Mouse (Mus musculus) forebrain, embryonic 13.5 days (tissue): ENCODE measurements around the gene Rpl14. TPM values are rescaled to one million over a fixed set of nuclear protein-coding genes. Genes with fewer than 3 reads are reported as not detected.

Experiments used
- ATAC-seq: fragments of 200-750 bp; cut with Nextera tagmentation; 2 replicates; pipeline ENCODE4 v1.8.0; 2017
- H3K27ac ChIP-seq: fragments of 300-500 bp; sonication (generic); 2 replicates; pipeline ENCODE4 v1.5.1; 2015; ENCODE audit warnings: inconsistent platforms, mild to moderate bottlenecking, moderate library complexity
- H3K27me3 ChIP-seq: fragments of 300-500 bp; sonication (generic); 2 replicates; pipeline ENCODE4 v1.6.1; 2015; ENCODE audit warnings: mild to moderate bottlenecking, inconsistent platforms
- H3K36me3 ChIP-seq: fragments of 300-500 bp; sonication (generic); 2 replicates; pipeline ENCODE4 v1.6.1; 2015; ENCODE audit warnings: mild to moderate bottlenecking, inconsistent platforms; ENCODE audit not compliant: poor library complexity, severe bottlenecking
- H3K4me1 ChIP-seq: fragments of 300-500 bp; sonication (generic); 2 replicates; pipeline ENCODE4 v1.6.1; 2015; ENCODE audit warnings: inconsistent platforms
- H3K4me2 ChIP-seq: fragments of 300-500 bp; sonication (generic); 2 replicates; pipeline ENCODE4 v1.6.1; 2015; ENCODE audit warnings: inconsistent platforms, mild to moderate bottlenecking, moderate library complexity
- H3K4me3 ChIP-seq: fragments of 300-500 bp; sonication (generic); 2 replicates; pipeline ENCODE4 v1.5.1; 2015; ENCODE audit warnings: mild to moderate bottlenecking, inconsistent platforms
- H3K9ac ChIP-seq: fragments of 300-500 bp; sonication (generic); 2 replicates; pipeline ENCODE4 v1.6.1; 2015; ENCODE audit warnings: mild to moderate bottlenecking, inconsistent platforms
- H3K9me3 ChIP-seq: fragments of 300-500 bp; sonication (generic); replicated peaks from 2 replicates; pipeline ENCODE4 v1.6.1; 2016; ENCODE audit warnings: inconsistent platforms
- WGBS: fragments of 180-500 bp; shearing (Covaris S2); methylation state at CpG from one replicate; pipeline ENCODE4 v1.1.7; 2015; 5-methylcytosine and 5-hydroxymethylcytosine counted together
- polyA plus RNA-seq: library from polyadenylated mRNA; unstranded; fragments of >200 nt; fragmentation: Nextera tagmentation; extraction: Ambion mirVana; gene quantifications from 2 replicates; pipeline ENCODE4 v1.2.1, GENCODE M21; 2015

The Rpl14 gene
- polyA plus RNA-seq, 1 experiment from 2014 or later = 592 TPM

DNA sequence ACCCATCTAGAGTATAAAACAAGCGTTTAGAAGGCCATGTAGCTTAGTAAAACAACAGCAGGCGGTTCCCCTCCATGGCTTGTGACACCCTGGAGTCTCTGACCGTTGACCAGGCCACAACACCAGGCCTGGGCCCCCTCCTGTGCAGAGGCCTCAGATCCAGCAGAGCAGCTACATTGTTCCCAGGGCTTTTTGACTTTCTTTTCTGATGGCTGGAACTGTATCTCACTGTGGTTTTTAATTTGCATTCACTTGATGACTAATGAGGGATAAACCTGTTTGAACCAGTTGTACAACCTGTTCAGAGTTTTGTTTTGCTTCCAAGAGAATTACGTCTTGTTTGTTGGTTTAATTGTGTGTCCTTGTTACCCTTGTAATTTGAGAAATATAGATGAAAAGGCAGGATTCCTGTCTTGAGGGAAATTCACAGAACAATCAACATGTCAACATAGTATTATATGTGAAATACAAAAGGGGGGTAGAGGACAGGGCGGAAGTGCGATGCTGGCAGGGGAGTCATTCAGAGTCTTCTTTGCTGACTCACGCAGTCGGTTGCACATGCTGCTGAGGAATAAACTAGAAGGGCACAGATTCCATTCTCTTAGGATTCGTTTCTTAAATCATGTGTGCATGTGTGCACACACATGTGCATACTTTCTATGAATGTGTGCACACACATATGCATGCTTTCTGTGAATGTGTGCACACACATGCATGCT lies 22.3 kb downstream of the Rpl14 start:
- H3K27ac ChIP-seq = no peak overlapping the region
- H3K27me3 ChIP-seq = no peaks in the 10 kb centered on the region; the same call in 1 of the 2 replicates
- H3K4me1 ChIP-seq = peaks cover 29% of the 10 kb centered on the region
- H3K4me3 ChIP-seq = no peak overlapping the region
- no peaks in the 10 kb centered on the region for H3K9me3 ChIP-seq
- H3K4me2 ChIP-seq = no peak overlapping the region
- H3K9ac ChIP-seq = no peak overlapping the region; the same call in 1 of the 2 replicates
- no peak for ATAC-seq
- WGBS = 29% methylated on average over 9 of the region's 9 CpGs
- H3K36me3 ChIP-seq = no peaks in the 10 kb centered on the region

DNA sequence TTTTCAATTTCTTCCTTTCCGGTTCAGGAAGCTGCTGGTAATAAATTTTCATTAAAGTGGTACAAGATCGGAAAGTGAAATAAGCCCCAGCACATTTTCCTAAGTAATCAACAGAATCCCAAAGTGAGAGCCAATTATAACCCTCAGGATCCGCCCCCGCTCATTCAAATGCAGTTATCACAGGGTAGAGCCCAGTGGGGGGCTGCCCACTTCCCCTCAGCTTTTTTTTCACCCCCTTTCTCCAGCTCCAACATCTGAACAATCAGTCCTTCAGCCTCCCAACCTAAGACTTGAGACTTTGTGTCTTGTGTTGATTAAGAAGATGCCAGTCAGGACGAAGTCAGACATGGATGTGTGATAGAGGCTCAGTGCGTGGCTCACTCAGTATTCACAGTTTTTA lies 23.6 kb downstream of the Rpl14 start:
- H3K4me3 ChIP-seq = no peak overlapping the region
- no peak overlapping the region for H3K4me2 ChIP-seq
- WGBS = 20% methylated on average over 6 of the region's 6 CpGs
- no peak overlapping the region for H3K9ac ChIP-seq
- ATAC-seq = no peak
- peaks cover 29% of the 10 kb centered on the region for H3K4me1 ChIP-seq
- no peak overlapping the region for H3K27ac ChIP-seq
- H3K9me3 ChIP-seq = no peaks in the 10 kb centered on the region
- no peaks in the 10 kb centered on the region for H3K36me3 ChIP-seq
- no peaks in the 10 kb centered on the region; the same call in 1 of the 2 replicates for H3K27me3 ChIP-seq

DNA sequence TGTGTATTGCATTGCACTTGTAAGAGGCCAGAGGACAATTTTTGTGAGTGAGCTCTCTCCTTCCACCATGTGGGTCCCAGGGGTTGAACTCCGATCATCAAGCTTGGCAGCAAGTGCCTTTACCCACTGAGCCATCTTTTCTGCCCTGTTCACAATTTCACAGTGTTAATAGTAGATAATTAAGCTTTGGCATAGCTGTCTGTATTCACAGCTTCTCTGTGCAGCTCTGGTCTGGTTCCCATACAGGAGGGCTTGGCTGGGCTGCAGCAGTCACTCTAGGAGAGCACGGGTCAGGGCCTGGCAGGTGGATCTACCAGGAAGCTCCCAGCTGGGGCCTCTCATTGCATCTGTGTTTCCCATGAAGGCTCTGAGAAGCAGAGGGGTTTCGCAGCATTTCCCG lies 24.1 kb downstream of the Rpl14 start:
- no peak overlapping the region for H3K4me2 ChIP-seq
- no peak overlapping the region for H3K4me3 ChIP-seq
- no peak overlapping the region for H3K9ac ChIP-seq
- H3K9me3 ChIP-seq = no peaks in the 10 kb centered on the region
- peak overlapping the region; percentile 33; the same call in 1 of the 2 replicates for H3K27ac ChIP-seq
- ATAC-seq = peak; percentile 61; the same call in 1 of the 2 replicates
- H3K36me3 ChIP-seq = no peaks in the 10 kb centered on the region
- WGBS = 45% methylated on average over 4 of the region's 4 CpGs
- no peaks in the 10 kb centered on the region; the same call in 1 of the 2 replicates for H3K27me3 ChIP-seq
- H3K4me1 ChIP-seq = peaks cover 29% of the 10 kb centered on the region

DNA sequence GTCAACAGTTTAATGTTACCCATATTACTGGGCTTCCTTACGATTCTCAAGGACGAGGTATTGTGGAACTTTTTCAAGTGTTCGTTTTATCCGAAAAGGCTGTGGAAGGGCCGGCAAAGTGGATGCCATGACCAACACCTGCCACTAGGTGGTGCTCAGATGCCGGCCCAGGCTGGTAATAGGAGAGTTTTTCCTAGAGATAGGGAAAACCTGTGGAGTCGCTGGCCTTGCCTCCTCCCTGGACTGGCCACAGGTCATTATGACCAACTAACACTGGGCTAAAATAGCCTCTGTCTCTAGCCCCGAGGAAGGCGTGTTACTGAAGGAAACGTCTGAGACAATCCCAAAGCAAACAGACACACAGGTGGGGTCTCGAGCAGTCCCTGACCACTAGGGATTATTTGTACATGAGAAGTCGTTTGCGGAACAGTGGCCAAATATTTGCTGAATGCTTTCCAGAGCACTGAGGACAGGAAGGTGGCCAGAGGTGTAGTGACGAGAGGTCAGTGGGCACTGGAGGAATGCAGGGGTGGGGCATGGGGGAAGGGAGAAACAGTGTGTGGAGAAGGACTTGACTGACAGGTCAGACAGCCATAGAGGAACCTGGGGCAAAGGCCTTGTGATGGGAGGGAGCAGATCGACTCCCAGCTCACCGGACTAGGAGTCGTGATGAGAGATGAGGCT lies 30.4 kb downstream of the Rpl14 start:
- Histone ChIP-seq H3K4me3 (no peak overlapping the region), H3K4me2 (no peak overlapping the region), H3K27ac (no peak overlapping the region), H3K36me3 (no peaks in the 10 kb centered on the region), H3K9ac (no peak overlapping the region), H3K9me3 (no peaks in the 10 kb centered on the region), H3K27me3 (no peaks in the 10 kb centered on the region), H3K4me1 (peaks cover 19% of the 10 kb centered on the region)
- WGBS = 18% methylated on average over 17 of the region's 17 CpGs
- peak; percentile 34; the same call in 1 of the 2 replicates for ATAC-seq

DNA sequence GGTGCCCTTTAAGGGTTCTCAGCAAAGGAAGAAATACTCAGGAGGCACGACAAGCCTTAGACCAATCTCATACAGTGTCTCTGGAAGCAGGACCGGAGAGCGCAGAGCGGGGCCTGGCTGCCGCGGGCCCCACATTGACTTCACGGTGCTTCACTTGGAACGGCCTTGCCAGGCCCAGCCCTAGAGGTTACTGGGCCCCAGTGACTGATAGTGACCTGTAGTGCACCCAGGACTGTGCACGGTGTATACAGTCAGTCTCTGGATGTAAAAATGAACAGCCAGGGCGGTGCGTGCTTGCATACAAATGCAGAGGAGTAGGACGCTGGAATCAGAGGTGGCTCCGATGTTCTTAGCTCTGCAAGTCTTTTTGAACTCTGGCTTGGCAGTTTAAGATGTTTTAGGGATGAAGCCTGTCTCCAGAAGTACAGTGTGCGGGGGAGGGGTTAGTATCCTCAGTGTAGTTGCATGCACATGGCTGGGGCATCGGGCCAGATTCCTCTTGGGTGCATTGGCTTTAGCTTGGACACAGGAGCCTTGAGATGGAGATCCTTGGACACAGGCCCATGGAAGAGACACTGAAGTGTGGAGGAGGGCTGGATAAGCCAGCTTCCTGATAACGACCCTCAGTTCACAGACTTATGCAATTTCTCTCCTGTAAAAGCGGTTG lies 31.1 kb downstream of the Rpl14 start:
- H3K36me3 ChIP-seq = no peaks in the 10 kb centered on the region
- H3K27ac ChIP-seq = 0 out of 2 replicates have a peak overlapping the region, but pooled peaks have one; percentile 42
- H3K4me3 ChIP-seq = no peak overlapping the region
- ATAC-seq = peak; percentile 59
- H3K27me3 ChIP-seq = no peaks in the 10 kb centered on the region
- peak overlapping the region; percentile 46 for H3K4me2 ChIP-seq
- 0 out of 2 replicates have a peak overlapping the region, but pooled peaks have one; percentile 18 for H3K9ac ChIP-seq
- H3K9me3 ChIP-seq = no peaks in the 10 kb centered on the region; the same call in 1 of the 2 replicates
- 48% methylated on average over 17 of the region's 17 CpGs for WGBS
- H3K4me1 ChIP-seq = peaks cover 19% of the 10 kb centered on the region

DNA sequence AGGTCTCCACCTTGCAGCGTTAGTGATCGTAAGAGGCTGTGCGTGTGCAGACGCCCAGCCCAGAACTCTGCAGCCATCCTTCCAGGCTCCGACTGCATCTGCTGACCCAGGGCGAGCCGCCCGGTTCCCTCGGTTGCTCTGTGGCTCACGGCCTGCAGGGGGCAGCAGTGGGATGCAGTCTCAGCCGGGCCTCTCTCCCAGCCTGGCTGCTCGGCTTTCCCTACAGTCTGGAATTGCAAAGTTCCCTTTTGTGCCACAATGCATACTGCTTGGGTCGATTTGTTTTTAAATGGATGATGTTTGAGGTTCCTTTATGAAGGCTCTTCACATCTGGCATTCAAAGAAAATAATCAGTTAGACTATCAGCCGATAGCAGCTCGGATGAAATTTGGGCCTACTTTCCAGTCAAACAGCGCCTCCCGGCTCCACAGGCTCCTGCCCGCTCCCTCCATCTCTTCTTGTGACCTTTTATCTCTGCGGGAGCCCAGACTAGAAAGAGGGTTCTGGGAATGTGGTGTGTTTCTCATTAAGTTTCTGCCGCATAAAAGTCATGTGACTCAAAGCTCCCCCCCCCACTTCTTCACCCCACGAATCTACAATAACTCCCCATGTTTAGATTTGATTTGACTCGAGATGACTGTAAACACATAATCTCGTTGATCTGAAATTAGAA lies 31.7 kb downstream of the Rpl14 start:
- H3K36me3 ChIP-seq = no peaks in the 10 kb centered on the region
- H3K9me3 ChIP-seq = no peaks in the 10 kb centered on the region; the same call in 1 of the 2 replicates
- H3K4me1 ChIP-seq = peaks cover 19% of the 10 kb centered on the region
- peak overlapping the region; percentile 46 for H3K4me2 ChIP-seq
- H3K9ac ChIP-seq = peak overlapping the region; percentile 45; the same call in 1 of the 2 replicates
- H3K27me3 ChIP-seq = no peaks in the 10 kb centered on the region
- WGBS = 2% methylated on average over 23 of the region's 23 CpGs
- ATAC-seq = peak; percentile 92
- no peak overlapping the region; the same call in 1 of the 2 replicates for H3K4me3 ChIP-seq
- H3K27ac ChIP-seq = peak overlapping the region; percentile 42; the same call in 1 of the 2 replicates

DNA sequence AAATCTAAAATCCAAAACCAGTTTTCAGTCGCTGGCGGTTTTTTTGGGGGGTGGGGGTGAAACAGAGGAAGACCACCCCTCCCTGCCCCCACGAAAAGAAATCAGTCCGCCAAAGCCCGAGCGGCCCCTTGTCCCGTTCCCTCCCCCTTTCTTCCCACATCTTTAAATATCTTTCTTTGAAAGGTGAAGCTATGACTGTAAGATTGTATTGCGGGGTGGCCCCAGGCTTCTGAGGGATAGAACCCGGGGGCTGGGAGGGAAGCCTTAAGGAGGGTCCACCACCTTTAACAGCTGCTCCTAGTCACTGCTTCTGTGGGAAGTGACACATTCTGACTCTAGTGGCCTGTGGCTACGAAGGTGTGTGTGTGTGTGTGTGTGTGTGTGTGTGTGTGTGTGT lies 32.3 kb downstream of the Rpl14 start:
- H3K4me3 ChIP-seq = no peak overlapping the region; the same call in 1 of the 2 replicates
- peak overlapping the region; percentile 46 for H3K4me2 ChIP-seq
- H3K27ac ChIP-seq = no peak overlapping the region
- no peaks in the 10 kb centered on the region for H3K27me3 ChIP-seq
- H3K4me1 ChIP-seq = peaks cover 19% of the 10 kb centered on the region
- peak overlapping the region; percentile 45 for H3K9ac ChIP-seq
- ATAC-seq = no peak
- WGBS = 10% methylated on average over 10 of the region's 10 CpGs
- no peaks in the 10 kb centered on the region for H3K36me3 ChIP-seq
- H3K9me3 ChIP-seq = no peaks in the 10 kb centered on the region; the same call in 1 of the 2 replicates

DNA sequence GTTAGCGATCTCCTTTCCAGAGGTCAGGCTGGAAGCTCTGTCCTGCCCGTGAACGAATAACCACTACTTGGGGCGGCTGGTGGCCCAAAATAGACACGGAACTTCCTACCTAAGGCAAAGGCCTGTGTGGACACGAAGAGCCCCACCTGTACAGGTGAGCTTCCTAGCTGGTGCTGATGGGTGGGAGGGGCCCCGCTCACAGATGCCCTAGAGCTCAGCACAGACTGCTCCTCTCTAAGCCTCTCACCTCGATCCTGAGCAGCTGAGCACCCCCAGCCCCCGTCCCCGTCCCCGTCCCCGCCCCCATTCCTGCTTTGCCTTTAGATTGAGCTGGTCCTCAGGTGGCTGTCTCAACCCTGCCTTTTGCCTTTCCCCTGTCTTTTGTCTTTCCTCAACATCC lies 32.7 kb downstream of the Rpl14 start:
- no peak overlapping the region for H3K9ac ChIP-seq

DNA sequence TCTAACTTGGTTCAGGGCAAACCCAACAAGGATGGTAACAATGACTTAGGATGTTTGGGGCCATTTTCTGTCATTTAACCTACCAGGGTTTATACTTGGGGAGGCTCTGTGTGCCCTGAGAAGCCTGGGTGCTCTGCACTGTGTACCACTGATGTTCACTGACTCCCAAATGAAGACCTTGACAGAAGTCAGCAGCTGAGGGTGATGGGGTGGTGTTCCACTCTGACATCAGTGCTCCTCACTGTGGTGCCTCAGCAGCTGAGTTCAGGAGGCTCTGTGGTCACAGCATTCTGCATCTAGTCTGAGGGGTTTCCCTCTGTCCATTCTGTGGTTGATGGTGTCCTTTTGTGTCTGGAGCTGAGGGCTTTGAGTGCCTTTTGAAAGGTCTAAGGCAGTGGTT lies 39.8 kb downstream of the Rpl14 start:
- no peak overlapping the region for H3K27ac ChIP-seq
- H3K4me3 ChIP-seq = no peak overlapping the region
- ATAC-seq = no peak
- no peaks in the 10 kb centered on the region for H3K36me3 ChIP-seq
- no peak overlapping the region for H3K4me2 ChIP-seq
- H3K27me3 ChIP-seq = no peaks in the 10 kb centered on the region
- no peaks in the 10 kb centered on the region for H3K4me1 ChIP-seq
- H3K9ac ChIP-seq = no peak overlapping the region
- H3K9me3 ChIP-seq = no peaks in the 10 kb centered on the region; the same call in 1 of the 2 replicates

More for the DNA sequence above, 32.7 kb downstream of the Rpl14 start:
- no peaks in the 10 kb centered on the region for H3K27me3 ChIP-seq
- H3K36me3 ChIP-seq = no peaks in the 10 kb centered on the region
- no peak overlapping the region for H3K4me3 ChIP-seq
- no peak overlapping the region for H3K27ac ChIP-seq
- no peak for ATAC-seq
- H3K9me3 ChIP-seq = no peaks in the 10 kb centered on the region; the same call in 1 of the 2 replicates
- 36% methylated on average over 9 of the region's 12 CpGs for WGBS
- H3K4me2 ChIP-seq = no peak overlapping the region
- H3K4me1 ChIP-seq = peaks cover 19% of the 10 kb centered on the region

DNA sequence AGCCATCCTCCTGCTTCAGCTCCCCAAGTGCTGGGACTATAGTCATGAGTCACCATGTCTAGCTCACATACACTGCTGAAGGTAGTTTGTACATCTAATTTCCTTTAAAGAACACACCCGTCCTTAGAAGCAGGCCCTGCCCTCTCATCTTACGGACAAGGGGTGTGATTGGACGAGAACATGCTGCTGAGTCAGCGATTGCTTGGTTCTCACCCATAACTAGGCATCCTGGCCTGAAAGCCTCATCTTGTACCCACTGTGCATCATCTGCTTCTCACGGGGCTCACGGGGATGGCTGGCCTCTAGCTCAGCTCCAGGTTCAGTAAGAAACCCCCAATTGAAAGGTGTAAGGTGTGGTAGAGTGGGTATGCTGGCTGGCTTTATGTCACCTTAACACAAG lies 42.8 kb downstream of the Rpl14 start:
- H3K27ac ChIP-seq = no peak overlapping the region
- no peaks in the 10 kb centered on the region for H3K36me3 ChIP-seq
- 93% methylated on average over 6 of the region's 6 CpGs for WGBS
- H3K4me3 ChIP-seq = no peak overlapping the region
- no peak for ATAC-seq
- H3K9me3 ChIP-seq = no peaks in the 10 kb centered on the region
- no peak overlapping the region for H3K4me2 ChIP-seq
- no peaks in the 10 kb centered on the region for H3K27me3 ChIP-seq
- H3K9ac ChIP-seq = no peak overlapping the region
- peaks cover 3% of the 10 kb centered on the region for H3K4me1 ChIP-seq

DNA sequence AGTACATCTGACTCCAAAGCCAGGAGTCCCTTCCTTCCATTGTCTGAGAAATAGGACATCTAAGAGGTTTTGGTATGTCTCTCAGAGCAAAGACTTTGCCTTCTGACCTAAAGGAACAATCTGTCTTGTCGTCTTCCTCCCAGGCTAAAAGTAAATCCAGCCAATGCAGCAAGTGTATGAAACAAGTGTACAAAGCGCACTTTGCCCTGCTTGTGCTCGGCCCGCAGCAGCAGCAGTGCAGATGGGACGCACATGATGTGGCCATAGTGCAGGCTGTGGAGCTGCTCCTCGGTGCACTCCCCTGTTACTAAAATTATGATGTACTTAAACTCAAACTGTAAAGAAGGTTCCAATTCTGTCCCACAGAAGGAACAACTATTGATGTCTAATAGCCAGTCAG lies 46.9 kb downstream of the Rpl14 start:
- ATAC-seq = no peak
- WGBS = 82% methylated on average over 6 of the region's 6 CpGs
- Histone ChIP-seq H3K9me3 (peaks cover 10% of the 10 kb centered on the region), H3K9ac (no peak overlapping the region), H3K4me3 (no peak overlapping the region), H3K27me3 (no peaks in the 10 kb centered on the region), H3K4me2 (no peak overlapping the region), H3K27ac (peak overlapping the region; percentile 31; the same call in 1 of the 2 replicates), H3K4me1 (peaks cover 22% of the 10 kb centered on the region), H3K36me3 (no peaks in the 10 kb centered on the region)
